Mouse (Mus musculus) stomach, embryonic 16.5 days (tissue): ENCODE measurements around the gene Ncam1. TPM values are rescaled to one million over a fixed set of nuclear protein-coding genes. Genes with fewer than 3 reads are reported as not detected.
A peak's percentile ranks its signal among the peaks of the same experiment; 100 is the strongest.

Experiments used
- ATAC-seq: fragments of 200-750 bp; cut with Nextera tagmentation; 2 replicates; pipeline ENCODE4 v1.8.0; 2017; ENCODE audit warnings: moderate number of reproducible peaks, moderate TSS enrichment; ENCODE audit not compliant: insufficient read depth, low FRiP score
- H3K27ac ChIP-seq: fragments of 300-500 bp; sonication (generic); 2 replicates; pipeline ENCODE4 v1.5.1; 2014; ENCODE audit warnings: low read length
- H3K27me3 ChIP-seq: fragments of 300-500 bp; sonication (generic); 2 replicates; pipeline ENCODE4 v1.6.1; 2014; ENCODE audit warnings: low read length, control low read depth, mixed read lengths; ENCODE audit not compliant: control insufficient read depth, insufficient read depth
- H3K36me3 ChIP-seq: fragments of 300-500 bp; sonication (generic); 2 replicates; pipeline ENCODE4 v1.6.1; 2014; ENCODE audit warnings: low read length; ENCODE audit not compliant: control insufficient read depth, insufficient read depth
- H3K4me1 ChIP-seq: fragments of 300-500 bp; sonication (generic); 2 replicates; pipeline ENCODE4 v1.6.1; 2014; ENCODE audit warnings: low read length, control low read depth, mixed read lengths; ENCODE audit not compliant: control insufficient read depth, insufficient read depth
- H3K4me2 ChIP-seq: fragments of 300-500 bp; sonication (generic); 2 replicates; pipeline ENCODE4 v1.6.1; 2014; ENCODE audit warnings: low read depth, low read length, mixed read lengths
- H3K4me3 ChIP-seq: fragments of 300-500 bp; sonication (generic); replicated peaks from 2 replicates; pipeline ENCODE4 v1.5.1; 2014; ENCODE audit warnings: mild to moderate bottlenecking, low read length
- H3K9ac ChIP-seq: fragments of 300-500 bp; sonication (generic); 2 replicates; pipeline ENCODE4 v1.6.1; 2014; ENCODE audit warnings: low read length
- H3K9me3 ChIP-seq: fragments of 300-500 bp; sonication (generic); replicated peaks from 2 replicates; pipeline ENCODE4 v1.6.1; 2016; ENCODE audit warnings: low read length, control low read depth; ENCODE audit not compliant: control insufficient read depth
- WGBS: fragments of 180-500 bp; shearing (Covaris S2); extraction: QIAGEN DNeasy Blood & Tissue Kit; methylation state at CpG from one replicate; pipeline ENCODE4 v1.1.7; 2014; 5-methylcytosine and 5-hydroxymethylcytosine counted together
- polyA plus RNA-seq: library from polyadenylated mRNA; unstranded; fragments of >200 nt; fragmentation: Nextera tagmentation; extraction: Ambion mirVana; gene quantifications from 2 replicates; pipeline ENCODE4 v1.2.1, GENCODE M21; 2015

Gene Ncam1
- polyA plus RNA-seq: 107 and 114 TPM in 2 replicates

- Histone ChIP-seq H3K27ac (peak within 1 kb of the TSS; percentile 61), H3K27me3 (peaks cover 15% of the 10 kb centered on the region; the same call in 1 of the 2 replicates), H3K4me3 (peak within 1 kb of the TSS; percentile 58), H3K9me3 (no peaks in the 10 kb centered on the region), H3K4me1 (peaks cover 12% of the 10 kb centered on the region; the same call in 1 of the 2 replicates), H3K4me2 (peak within 1 kb of the TSS; percentile 66), H3K9ac (peak within 1 kb of the TSS; percentile 72), H3K36me3 (no peaks in the 10 kb centered on the region)
- ATAC-seq: peak; percentile 81; the same call in 1 of the 2 replicates
- under 1% methylated on average over 23 of the region's 23 CpGs for WGBS
Observed at GRCm38 (mm10) chr9:49798806-49799205, at the start of gene Ncam1. Ncam1 (minus strand) TSS chr9:49798925.

- Histone ChIP-seq H3K27me3 (no peaks in the 10 kb centered on the region), H3K4me1 (no peaks in the 10 kb centered on the region), H3K9ac (no peak overlapping the region), H3K27ac (no peak overlapping the region), H3K36me3 (no peaks in the 10 kb centered on the region), H3K4me2 (no peak overlapping the region), H3K4me3 (no peak overlapping the region), H3K9me3 (no peaks in the 10 kb centered on the region)
- WGBS: 100% methylated on average over 1 of the region's 1 CpGs
- ATAC-seq: no peak
Observed at GRCm38 (mm10) chr9:49834013-49834412, 35.3 kb upstream of the Ncam1 start.

- Histone ChIP-seq H3K27me3 (no peaks in the 10 kb centered on the region), H3K9ac (no peak overlapping the region), H3K4me2 (no peak overlapping the region), H3K4me3 (no peak overlapping the region), H3K9me3 (no peaks in the 10 kb centered on the region), H3K36me3 (no peaks in the 10 kb centered on the region), H3K27ac (no peak overlapping the region), H3K4me1 (no peaks in the 10 kb centered on the region)
- ATAC-seq: no peak
- 93% methylated on average over 8 of the region's 8 CpGs for WGBS
Observed at GRCm38 (mm10) chr9:49827671-49828070, 28.9 kb upstream of the Ncam1 start.

GRCm38 (mm10) chr9:49816115-49816650, 17.5 kb upstream of the Ncam1 start:
- H3K27me3 ChIP-seq: no peaks in the 10 kb centered on the region
- no peaks in the 10 kb centered on the region for H3K9me3 ChIP-seq
- H3K36me3 ChIP-seq: no peaks in the 10 kb centered on the region
- no peak overlapping the region for H3K4me2 ChIP-seq
- ATAC-seq: no peak
- H3K4me1 ChIP-seq: peaks cover 7% of the 10 kb centered on the region; the same call in 1 of the 2 replicates
- 52% methylated on average over 10 of the region's 10 CpGs for whole genome bisulfite sequencing
- H3K4me3 ChIP-seq: no peak overlapping the region
- H3K9ac ChIP-seq: no peak overlapping the region
- H3K27ac ChIP-seq: no peak overlapping the region; the same call in 1 of the 2 replicates

- H3K4me1 ChIP-seq: peaks cover 7% of the 10 kb centered on the region; the same call in 1 of the 2 replicates
- H3K4me3 ChIP-seq: no peak overlapping the region
- no peak overlapping the region for H3K27ac ChIP-seq
- 81% methylated on average over 2 of the region's 2 CpGs for WGBS
- no peaks in the 10 kb centered on the region for H3K27me3 ChIP-seq
- H3K36me3 ChIP-seq: no peaks in the 10 kb centered on the region
- H3K9me3 ChIP-seq: no peaks in the 10 kb centered on the region
- H3K9ac ChIP-seq: no peak overlapping the region
- ATAC-seq: no peak
- H3K4me2 ChIP-seq: no peak overlapping the region
Observed at GRCm38 (mm10) chr9:49814442-49814841, 15.7 kb upstream of the Ncam1 start.

- no peak overlapping the region for H3K4me3 ChIP-seq
- no peaks in the 10 kb centered on the region for H3K9me3 ChIP-seq
- ATAC-seq: no peak
- no peak overlapping the region for H3K4me2 ChIP-seq
- 0 out of 2 replicates have a peak, but pooled peaks cover 9% of the 10 kb centered on the region for H3K27me3 ChIP-seq
- WGBS: 46% methylated on average over 3 of the region's 3 CpGs
- no peak overlapping the region for H3K27ac ChIP-seq
- no peak overlapping the region for H3K9ac ChIP-seq
- no peaks in the 10 kb centered on the region for H3K4me1 ChIP-seq
- H3K36me3 ChIP-seq: no peaks in the 10 kb centered on the region
Observed at GRCm38 (mm10) chr9:49803222-49803621, 4.5 kb upstream of the Ncam1 start.

- Histone ChIP-seq H3K9ac (peak overlapping the region; percentile 72), H3K9me3 (no peaks in the 10 kb centered on the region), H3K27ac (peak overlapping the region; percentile 61), H3K36me3 (no peaks in the 10 kb centered on the region), H3K27me3 (peaks cover 15% of the 10 kb centered on the region; the same call in 1 of the 2 replicates), H3K4me1 (peaks cover 12% of the 10 kb centered on the region; the same call in 1 of the 2 replicates), H3K4me2 (peak overlapping the region; percentile 66), H3K4me3 (peak overlapping the region; percentile 58)
- under 1% methylated on average over 58 of the region's 58 CpGs for WGBS
- peak; percentile 68 for ATAC-seq
Observed at GRCm38 (mm10) chr9:49797821-49798571, 729 bp downstream of the Ncam1 start.

- Histone ChIP-seq H3K36me3 (no peaks in the 10 kb centered on the region), H3K4me2 (peak overlapping the region; percentile 66), H3K27me3 (peaks cover 15% of the 10 kb centered on the region; the same call in 1 of the 2 replicates), H3K27ac (peak overlapping the region; percentile 61), H3K4me1 (peaks cover 12% of the 10 kb centered on the region; the same call in 1 of the 2 replicates), H3K9ac (peak overlapping the region; percentile 72), H3K9me3 (no peaks in the 10 kb centered on the region), H3K4me3 (peak overlapping the region; percentile 58)
- peak; percentile 13; the same call in 1 of the 2 replicates for ATAC-seq
- WGBS: 0% methylated on average over 14 of the region's 15 CpGs
Observed at GRCm38 (mm10) chr9:49797508-49797820, 1.3 kb downstream of the Ncam1 start.
